Mouse (Mus musculus): ENCODE results near the gene Setd1b.
A peak's percentile ranks its signal among the peaks of the same experiment; 100 is the strongest.

Setd1b gene

DNA sequence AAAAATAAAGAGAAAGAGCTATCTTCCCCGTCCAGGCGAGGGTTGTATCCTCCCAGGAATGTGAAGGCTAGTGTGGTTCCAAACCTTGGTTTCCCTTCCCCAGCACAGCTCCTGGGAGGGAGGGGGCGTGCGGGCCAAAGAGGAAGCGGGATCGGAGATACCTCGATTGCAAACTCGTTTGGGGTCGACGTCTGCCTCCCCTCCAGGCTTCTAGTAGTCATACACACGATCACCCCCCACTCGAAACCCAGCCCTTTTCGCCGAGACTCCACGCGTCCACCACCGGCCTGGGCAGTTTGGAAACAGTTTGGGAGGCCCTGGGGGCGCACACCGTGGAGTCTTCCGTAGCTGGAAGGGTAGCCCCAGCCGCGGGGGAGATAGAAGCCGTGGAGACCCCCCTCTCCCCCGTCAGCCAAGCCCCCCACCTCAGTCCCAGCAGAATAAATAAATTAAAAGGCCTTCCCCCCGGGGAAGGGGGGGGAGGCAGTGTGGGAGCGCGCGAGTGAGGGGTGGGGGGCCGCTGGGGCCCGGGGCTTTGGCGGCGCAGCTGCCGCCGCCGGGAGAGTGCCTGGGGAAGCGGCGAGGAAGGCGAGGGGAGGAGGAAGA is 335 bp upstream of the Setd1b start:
- no peak for DNase-seq (ENCODE audit: low read depth, low spot score)
- Histone ChIP-seq H3K27me3 (ENCODE audit: control insufficient read depth, insufficient read depth, low read length, poor library complexity, severe bottlenecking) (no peaks in the 10 kb centered on the region), H3K36me3 (ENCODE audit: control insufficient read depth, insufficient read depth, low read length, poor library complexity, severe bottlenecking) (peaks cover 1% of the 10 kb centered on the region; the same call in 1 of the 2 replicates)

DNA sequence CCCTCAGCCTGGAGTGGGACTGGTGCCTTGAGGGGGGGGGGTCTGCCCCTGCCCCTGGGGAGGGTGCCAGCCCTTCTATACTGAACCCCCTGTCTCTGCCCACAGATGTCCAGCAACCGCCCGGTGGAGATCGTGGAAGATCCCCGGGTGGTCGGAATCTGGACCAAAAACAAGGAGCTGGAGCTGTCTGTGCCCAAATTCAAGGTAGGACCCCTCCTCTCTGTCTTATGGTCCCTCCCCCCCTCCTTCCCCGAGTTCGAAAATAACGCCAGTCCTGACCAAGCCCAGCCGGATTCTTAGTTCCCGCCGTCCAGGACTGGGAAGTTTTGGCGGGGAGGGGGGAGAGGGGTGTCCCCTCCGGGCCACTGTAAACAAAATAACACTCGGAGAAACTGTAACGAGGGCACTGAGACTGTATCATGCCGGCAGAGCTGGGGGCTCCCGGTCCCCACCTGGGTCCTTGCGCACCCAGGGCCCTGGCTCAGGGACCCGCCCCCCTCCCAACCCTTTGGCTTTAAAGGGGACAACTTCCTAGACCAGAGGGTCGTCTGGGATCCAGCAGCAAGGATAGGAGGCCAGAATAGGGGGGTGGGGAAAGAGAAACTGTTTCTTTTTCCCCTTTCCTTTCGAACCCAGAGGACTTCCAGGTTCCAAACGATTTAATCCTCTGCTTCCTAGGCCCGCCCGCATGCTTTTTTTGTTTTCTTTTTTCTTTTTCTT is 1.4 kb downstream of the Setd1b start:
- no peak for DNase-seq (ENCODE audit: low read depth, low spot score)
- peaks cover 6% of the 10 kb centered on the region for H3K36me3 ChIP-seq (ENCODE audit: control insufficient read depth, insufficient read depth, low read length, poor library complexity, severe bottlenecking)
- no peaks in the 10 kb centered on the region for H3K27me3 ChIP-seq (ENCODE audit: control insufficient read depth, insufficient read depth, low read length, poor library complexity, severe bottlenecking)

DNA sequence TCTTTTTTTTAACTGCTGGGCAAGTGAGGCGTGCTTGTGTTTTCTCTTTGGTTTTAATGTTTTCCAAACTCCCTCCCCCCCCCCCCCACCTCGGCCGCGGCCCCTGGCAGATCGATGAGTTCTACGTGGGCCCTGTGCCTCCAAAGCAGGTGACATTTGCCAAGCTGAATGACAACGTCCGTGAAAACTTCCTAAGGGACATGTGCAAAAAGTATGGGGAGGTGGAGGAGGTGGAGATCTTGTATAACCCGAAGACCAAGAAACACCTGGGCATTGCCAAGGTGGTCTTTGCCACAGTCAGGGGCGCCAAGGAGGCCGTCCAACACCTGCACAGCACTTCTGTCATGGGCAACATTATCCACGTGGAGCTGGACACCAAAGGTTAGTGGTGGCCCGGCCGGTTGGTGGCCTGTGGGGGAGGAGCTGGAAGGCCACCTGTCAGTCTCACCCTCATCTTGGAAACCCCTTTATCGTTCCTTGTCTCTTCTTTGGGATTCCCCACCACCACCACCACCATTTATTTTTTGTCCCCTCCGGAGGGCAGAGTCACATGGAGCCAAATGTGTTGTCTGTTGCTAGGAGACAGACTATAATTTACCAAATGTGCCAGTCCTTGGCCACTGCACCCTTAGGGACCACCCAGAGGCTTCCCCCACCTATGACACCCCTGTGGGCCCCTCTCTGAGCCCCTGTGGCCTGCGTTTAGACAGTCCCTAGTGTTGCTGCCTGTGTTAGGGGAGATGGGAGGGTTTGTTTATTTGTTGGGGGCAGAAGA is 2.2 kb downstream of the Setd1b start:
- peaks cover 7% of the 10 kb centered on the region for H3K36me3 ChIP-seq (ENCODE audit: control insufficient read depth, insufficient read depth, low read length, poor library complexity, severe bottlenecking)
- no peaks in the 10 kb centered on the region for H3K27me3 ChIP-seq (ENCODE audit: control insufficient read depth, insufficient read depth, low read length, poor library complexity, severe bottlenecking)
- peak; percentile 36 for DNase-seq (ENCODE audit: low read depth, low spot score)

- Histone ChIP-seq H3K27me3 (ENCODE audit: control insufficient read depth, insufficient read depth, low read length, poor library complexity, severe bottlenecking) (no peaks in the 10 kb centered on the region), H3K36me3 (ENCODE audit: control insufficient read depth, insufficient read depth, low read length, poor library complexity, severe bottlenecking) (peaks cover 7% of the 10 kb centered on the region)
- no peak for DNase-seq (ENCODE audit: low read depth, low spot score)
Observed at GRCm38 (mm10) chr5:123144746-123145590, 3.0 kb downstream of the Setd1b start.

DNA sequence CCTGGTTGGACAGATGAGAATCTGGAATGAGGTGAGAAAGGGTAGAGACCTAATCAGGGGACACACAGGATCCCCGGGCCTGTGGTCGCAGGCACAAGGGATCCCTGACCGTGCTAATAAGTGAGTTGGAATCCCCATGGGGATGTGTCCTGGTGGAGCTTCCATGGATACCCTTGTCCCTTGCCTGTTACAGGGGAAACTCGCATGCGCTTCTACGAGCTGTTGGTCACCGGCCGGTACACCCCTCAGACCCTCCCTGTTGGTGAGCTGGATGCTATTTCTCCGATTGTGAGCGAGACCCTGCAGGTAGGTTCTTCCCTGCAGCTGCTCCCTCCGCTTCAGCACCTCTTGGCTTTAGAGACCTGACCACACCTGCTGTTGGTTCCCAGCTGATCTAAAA is 4.4 kb downstream of the Setd1b start:
- no peaks in the 10 kb centered on the region for H3K27me3 ChIP-seq (ENCODE audit: control insufficient read depth, insufficient read depth, low read length, poor library complexity, severe bottlenecking)
- no peak for DNase-seq (ENCODE audit: low read depth, low spot score)

GRCm38 (mm10) chr5:123147569-123147968 is 5.6 kb downstream of the Setd1b start:
- no peaks in the 10 kb centered on the region for H3K27me3 ChIP-seq (ENCODE audit: control insufficient read depth, insufficient read depth, low read length, poor library complexity, severe bottlenecking)
- no peak for DNase-seq (ENCODE audit: low read depth, low spot score)
- H3K36me3 ChIP-seq (ENCODE audit: control insufficient read depth, insufficient read depth, low read length, poor library complexity, severe bottlenecking), result peaks cover 7% of the 10 kb centered on the region

More for the DNA sequence above, 4.4 kb downstream of the Setd1b start:
- H3K36me3 ChIP-seq (ENCODE audit: control insufficient read depth, insufficient read depth, low read length, poor library complexity, severe bottlenecking), result peaks cover 7% of the 10 kb centered on the region

DNA sequence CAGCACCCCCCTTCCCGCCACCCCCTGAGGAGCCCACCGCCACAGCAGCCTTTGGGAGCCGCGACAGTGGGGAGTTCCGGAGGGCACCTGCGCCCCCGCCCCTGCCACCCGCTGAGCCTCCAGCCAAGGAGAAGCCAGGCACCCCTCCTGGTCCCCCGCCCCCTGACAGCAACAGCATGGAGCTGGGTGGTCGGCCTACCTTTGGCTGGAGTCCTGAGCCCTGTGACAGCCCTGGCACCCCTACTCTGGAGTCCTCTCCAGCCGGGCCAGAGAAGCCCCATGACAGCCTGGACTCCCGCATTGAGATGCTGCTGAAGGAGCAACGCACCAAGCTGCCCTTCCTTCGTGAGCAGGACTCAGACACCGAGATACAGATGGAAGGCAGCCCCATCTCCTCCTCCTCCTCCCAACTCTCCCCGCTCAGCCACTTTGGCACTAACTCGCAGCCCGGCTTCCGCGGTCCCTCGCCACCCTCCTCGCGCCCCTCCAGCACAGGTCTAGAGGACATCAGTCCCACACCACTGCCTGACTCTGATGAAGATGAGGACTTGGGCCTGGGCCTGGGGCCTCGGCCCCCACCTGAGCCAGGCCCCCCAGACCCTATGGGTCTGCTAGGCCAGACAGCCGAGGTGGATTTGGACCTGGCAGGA is 6.2 kb downstream of the Setd1b start:
- DNase-seq (ENCODE audit: low read depth, low spot score), result no peak
- H3K36me3 ChIP-seq (ENCODE audit: control insufficient read depth, insufficient read depth, low read length, poor library complexity, severe bottlenecking), result peaks cover 7% of the 10 kb centered on the region
- no peaks in the 10 kb centered on the region for H3K27me3 ChIP-seq (ENCODE audit: control insufficient read depth, insufficient read depth, low read length, poor library complexity, severe bottlenecking)

DNA sequence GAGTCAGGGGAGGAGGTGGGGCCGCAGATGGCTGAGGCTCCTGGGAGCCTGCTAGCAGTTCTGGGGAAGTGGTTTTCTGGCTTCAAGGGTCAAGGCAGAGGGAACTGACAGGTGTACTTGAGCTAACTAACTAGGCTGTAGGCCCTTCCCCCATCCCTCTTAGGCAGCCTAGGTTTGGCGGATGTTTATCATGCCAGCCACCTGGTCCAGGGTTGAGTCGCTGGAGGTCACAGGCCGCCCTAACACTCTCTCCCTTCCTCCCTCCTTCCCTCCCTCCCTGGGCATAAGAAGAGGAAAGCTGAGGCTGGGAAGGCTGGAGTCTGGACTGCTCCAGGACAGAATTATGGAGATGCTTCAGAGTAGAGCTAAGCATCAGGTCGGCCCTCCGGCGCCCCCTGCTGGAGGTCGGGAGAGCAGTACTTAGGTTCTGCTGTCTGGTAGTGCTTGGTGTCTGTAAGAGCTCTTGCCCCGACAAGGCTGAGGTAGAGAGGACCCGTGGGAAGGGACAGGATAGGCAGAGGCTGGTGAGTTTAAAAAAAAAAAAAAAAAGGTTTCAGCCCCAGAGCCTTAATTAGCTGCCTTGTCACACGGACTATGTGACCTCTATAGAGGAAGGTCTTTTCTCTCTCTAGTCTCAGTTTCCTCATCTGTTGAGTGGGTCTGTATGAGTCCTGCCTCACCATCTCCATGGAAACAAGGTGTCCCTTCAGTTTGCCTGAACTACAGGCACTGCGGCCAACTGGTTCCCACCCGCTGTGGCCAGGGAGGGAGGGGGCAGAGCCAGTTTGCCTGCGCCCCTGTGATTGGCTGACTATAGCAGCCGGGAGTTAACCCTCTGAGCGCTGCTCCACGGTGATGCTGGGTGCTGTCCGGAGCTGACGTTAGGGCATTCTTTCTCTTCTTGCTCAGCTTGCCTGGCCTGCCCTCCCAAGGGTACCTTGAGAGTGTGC is 7.7 kb downstream of the Setd1b start:
- peak; percentile 92 for DNase-seq (ENCODE audit: low read depth, low spot score)
- peaks cover 12% of the 10 kb centered on the region for H3K36me3 ChIP-seq (ENCODE audit: control insufficient read depth, insufficient read depth, low read length, poor library complexity, severe bottlenecking)

GRCm38 (mm10) chr5:123150641-123151040 is 8.6 kb downstream of the Setd1b start:
- DNase-seq (ENCODE audit: low read depth, low spot score), result peak; percentile 82

More for the DNA sequence above, 7.7 kb downstream of the Setd1b start:
- H3K27me3 ChIP-seq (ENCODE audit: control insufficient read depth, insufficient read depth, low read length, poor library complexity, severe bottlenecking), result no peaks in the 10 kb centered on the region

DNA sequence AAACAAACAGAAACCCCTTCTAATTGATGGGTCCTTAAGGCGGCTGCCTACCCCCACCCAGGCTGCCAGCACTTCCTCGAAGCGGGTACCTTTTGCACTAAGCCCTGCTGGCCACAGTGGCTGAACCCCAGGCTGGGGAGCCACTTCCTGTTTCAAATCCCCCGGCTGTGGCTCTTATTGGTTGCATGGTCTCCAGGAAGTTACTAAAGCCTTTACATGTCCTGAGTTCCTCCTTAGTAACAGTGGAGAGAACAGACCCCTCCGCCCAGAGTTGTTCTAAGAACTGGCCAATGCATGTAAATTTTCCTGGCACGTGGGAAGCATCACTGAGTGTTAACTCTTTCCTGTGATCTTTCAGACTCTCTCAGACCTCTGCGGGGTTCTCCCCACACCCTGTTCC is 9.1 kb downstream of the Setd1b start:
- peak; percentile 92 for DNase-seq (ENCODE audit: low read depth, low spot score)
- no peaks in the 10 kb centered on the region for H3K27me3 ChIP-seq (ENCODE audit: control insufficient read depth, insufficient read depth, low read length, poor library complexity, severe bottlenecking)
- H3K36me3 ChIP-seq (ENCODE audit: control insufficient read depth, insufficient read depth, low read length, poor library complexity, severe bottlenecking), result peaks cover 13% of the 10 kb centered on the region

More at GRCm38 (mm10) chr5:123150641-123151040, 8.6 kb downstream of the Setd1b start:
- H3K27me3 ChIP-seq (ENCODE audit: control insufficient read depth, insufficient read depth, low read length, poor library complexity, severe bottlenecking), result no peaks in the 10 kb centered on the region
- peaks cover 13% of the 10 kb centered on the region for H3K36me3 ChIP-seq (ENCODE audit: control insufficient read depth, insufficient read depth, low read length, poor library complexity, severe bottlenecking)

- no peaks in the 10 kb centered on the region for H3K27me3 ChIP-seq (ENCODE audit: control insufficient read depth, insufficient read depth, low read length, poor library complexity, severe bottlenecking)
- peaks cover 13% of the 10 kb centered on the region for H3K36me3 ChIP-seq (ENCODE audit: control insufficient read depth, insufficient read depth, low read length, poor library complexity, severe bottlenecking)
- DNase-seq (ENCODE audit: low read depth, low spot score), result no peak
Observed at GRCm38 (mm10) chr5:123151707-123152362, 9.8 kb downstream of the Setd1b start.

GRCm38 (mm10) chr5:123152901-123153300 is 10.9 kb downstream of the Setd1b start:
- DNase-seq (ENCODE audit: low read depth, low spot score), result peak; percentile 58
- no peaks in the 10 kb centered on the region for H3K27me3 ChIP-seq (ENCODE audit: control insufficient read depth, insufficient read depth, low read length, poor library complexity, severe bottlenecking)
- peaks cover 13% of the 10 kb centered on the region for H3K36me3 ChIP-seq (ENCODE audit: control insufficient read depth, insufficient read depth, low read length, poor library complexity, severe bottlenecking)

DNA sequence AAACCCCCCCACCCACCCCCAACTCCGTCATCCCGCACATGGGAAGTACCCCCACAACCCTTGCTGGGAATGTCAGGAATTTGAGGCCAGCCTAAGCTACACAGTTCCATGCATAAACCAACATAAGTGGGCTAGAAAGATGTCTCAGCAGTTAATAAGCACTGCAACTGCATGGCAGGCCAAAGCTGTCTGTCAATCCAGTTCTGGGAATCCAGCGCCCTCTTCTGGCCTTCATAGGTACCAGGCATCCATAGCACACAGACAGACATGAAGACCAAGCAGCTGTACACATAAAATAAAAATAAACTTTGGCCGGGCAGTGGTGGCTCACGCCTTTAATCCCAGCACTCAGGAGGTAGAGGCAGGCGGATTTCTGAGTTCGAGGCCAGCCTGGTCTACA is 13.4 kb downstream of the Setd1b start:
- Histone ChIP-seq H3K36me3 (ENCODE audit: control insufficient read depth, insufficient read depth, low read length, poor library complexity, severe bottlenecking) (peaks cover 20% of the 10 kb centered on the region), H3K27me3 (ENCODE audit: control insufficient read depth, insufficient read depth, low read length, poor library complexity, severe bottlenecking) (no peaks in the 10 kb centered on the region)
- DNase-seq (ENCODE audit: low read depth, low spot score), result peak; percentile 92

Measured in splenic B cell, adult 2 months (primary cell).